Mouse (Mus musculus) heart, adult 2 months (tissue): ENCODE measurements around the gene Pdcd10.

Experiments
- CTCF ChIP-seq: fragments of 200-600 bp; IDR thresholded peaks from 2 replicates; pipeline ENCODE4 v1.8.1; 2022; ENCODE audit warnings: antibody characterized with exemption, mild to moderate bottlenecking, moderate library complexity
- EP300 ChIP-seq: fragments of 200-500 bp; IDR thresholded peaks from 2 replicates; pipeline ENCODE4 v1.6.1; 2011; ENCODE audit warnings: low read depth, low read length, control low read depth; ENCODE audit not compliant: insufficient read depth
- POLR2A ChIP-seq: fragments of 200-500 bp; IDR thresholded peaks from 2 replicates; pipeline ENCODE4 v1.6.1; 2011; ENCODE audit warnings: mild to moderate bottlenecking, low read depth, low read length, control low read depth; ENCODE audit not compliant: insufficient read depth

DNA sequence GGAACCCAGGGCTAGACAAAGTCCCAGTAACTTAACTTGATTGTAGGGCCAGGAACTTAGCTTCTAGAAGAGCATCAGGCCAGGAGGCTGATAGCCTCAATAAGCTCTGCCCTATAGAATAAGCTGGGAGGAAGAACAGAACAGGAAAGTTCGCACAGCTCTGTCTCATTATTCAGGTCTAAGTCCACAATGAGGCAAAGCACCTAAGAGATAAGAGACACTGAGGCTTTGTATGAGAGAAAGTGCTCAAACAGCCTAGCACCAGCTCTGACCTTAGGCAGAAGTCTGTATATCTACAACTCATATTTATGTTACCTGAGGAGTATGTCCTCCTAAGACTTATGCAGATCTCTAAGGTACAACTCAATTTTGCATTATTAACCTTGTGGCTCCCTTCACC is 34.1 kb downstream of the Pdcd10 start:
- TF ChIP-seq POLR2A, result no peak
- TF ChIP-seq EP300, result no peak
- TF ChIP-seq CTCF, result no peak
